Mouse (Mus musculus): ENCODE results near the gene Tnrc6c.
A peak's percentile ranks its signal among the peaks of the same experiment; 100 is the strongest.

The Tnrc6c gene

DNA sequence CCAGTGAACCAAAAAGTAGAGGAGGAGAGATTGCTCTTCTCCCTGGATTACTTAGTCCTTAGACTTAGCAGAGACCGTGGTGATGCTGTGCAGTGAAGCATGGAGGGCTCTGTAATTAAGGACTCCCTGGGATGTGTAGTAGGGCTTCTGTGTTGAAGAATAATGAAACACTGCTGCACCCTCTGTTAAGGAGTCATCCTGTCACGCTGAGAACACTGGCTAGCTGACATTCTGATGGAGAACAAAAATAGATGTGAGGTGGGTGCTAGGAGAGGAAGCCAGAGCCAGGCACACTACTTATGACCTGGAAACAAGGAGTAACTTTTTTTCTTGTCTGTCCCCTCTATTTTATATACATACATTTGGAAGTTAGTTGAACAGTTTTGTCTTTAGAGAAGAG, 22.6 kb downstream of the Tnrc6c start:
- DNase-seq (ENCODE audit: low spot score): no peak

DNA sequence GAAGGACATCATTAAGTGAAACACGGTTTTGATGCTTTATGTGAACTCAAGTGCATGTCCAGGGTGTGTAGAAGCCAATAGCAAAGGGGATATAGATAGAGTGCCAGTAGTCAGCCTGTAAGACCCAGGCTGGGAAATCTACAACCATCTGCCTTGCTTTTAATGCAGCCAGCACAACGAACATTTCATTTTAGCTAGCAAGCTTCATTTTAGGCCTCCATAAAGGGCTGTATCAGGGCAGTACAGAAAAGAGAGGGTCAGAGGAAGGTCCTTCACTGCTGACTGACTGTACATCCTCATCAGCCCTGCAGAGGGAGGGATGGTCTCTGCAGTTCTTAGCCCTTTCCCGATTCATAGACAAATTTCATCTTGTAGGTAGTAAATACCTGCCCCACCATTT, 23.0 kb downstream of the Tnrc6c start:
- no peak for DNase-seq (ENCODE audit: low spot score)

DNA sequence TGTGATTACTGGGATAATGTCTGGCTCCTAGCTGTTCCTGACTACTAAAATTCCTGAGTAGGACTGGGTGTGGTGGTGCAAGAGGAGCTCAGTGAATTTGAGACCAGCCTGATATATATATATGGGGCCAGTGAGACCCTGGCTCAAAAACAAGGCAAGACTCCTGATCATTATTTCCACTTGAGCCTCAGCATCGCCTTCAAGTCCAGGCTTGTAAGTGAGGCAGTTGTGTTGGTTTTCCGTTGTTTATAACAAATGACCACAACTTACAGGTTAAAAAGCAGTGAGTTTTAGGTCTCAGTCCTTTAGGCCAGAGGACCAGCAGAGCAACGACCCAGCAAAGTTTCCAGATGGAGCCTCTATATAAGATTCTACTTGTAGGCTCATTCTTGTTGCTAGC, 23.5 kb downstream of the Tnrc6c start:
- no peak for DNase-seq (ENCODE audit: low spot score)

DNA sequence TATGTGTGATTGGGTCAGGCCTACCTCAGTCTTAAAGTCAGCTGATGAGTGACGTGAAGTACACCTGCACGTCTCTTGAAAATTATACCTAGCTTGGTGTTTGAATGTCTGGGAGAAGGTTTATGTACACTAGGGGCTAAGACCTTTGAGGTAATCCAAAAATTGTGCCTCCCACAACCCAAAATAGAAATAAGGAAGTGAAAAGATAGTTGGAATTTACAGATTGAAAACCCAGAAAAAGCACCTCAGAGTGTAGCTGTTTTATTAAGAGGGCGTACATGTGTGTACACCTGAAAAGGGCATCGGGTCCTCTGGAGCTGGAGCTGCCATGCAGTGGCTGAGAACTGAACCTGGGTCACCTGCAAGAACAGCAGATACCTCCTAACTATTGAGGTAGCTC, 24.1 kb downstream of the Tnrc6c start:
- DNase-seq (ENCODE audit: low spot score): no peak

DNA sequence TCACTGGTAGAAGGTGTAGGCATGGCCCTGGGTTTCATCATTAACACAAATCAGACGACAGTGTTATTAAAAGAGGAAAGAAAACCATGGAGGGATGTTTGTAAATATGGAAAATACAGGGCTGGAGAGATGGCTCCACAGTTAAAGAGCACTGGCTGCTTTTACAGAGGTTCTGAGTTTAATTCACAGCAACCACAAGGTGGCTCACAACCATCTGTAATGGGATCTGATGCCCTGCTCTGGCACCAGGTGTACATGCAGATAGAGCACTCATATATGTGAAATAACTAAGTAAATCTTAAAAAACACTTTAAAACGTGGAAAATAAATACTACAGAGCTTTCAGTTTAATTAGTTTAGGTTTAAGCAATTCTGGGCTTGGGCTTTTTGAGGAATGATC, 24.7 kb downstream of the Tnrc6c start:
- DNase-seq (ENCODE audit: low spot score): no peak

DNA sequence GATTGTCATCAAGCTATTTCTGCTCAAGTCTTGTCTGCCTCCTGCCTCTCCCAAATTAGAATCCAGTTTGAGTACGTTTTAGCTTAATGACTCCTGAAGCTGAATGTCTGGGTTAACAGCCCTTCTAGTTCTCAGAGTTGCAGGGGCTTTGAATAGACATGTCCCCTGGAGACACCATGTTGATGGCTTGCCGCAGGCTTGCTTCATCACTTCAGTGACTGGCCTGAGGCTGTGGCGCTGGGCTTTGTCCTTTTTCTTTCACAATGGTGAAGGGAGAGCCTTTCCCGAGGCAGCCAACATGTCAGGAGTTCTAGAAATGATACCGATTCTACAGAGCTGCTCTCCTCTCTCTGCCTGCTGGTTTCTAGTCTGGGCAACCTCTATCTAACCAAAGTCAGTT, 30.6 kb downstream of the Tnrc6c start:
- peak; percentile 18 for DNase-seq (ENCODE audit: low spot score)

DNA sequence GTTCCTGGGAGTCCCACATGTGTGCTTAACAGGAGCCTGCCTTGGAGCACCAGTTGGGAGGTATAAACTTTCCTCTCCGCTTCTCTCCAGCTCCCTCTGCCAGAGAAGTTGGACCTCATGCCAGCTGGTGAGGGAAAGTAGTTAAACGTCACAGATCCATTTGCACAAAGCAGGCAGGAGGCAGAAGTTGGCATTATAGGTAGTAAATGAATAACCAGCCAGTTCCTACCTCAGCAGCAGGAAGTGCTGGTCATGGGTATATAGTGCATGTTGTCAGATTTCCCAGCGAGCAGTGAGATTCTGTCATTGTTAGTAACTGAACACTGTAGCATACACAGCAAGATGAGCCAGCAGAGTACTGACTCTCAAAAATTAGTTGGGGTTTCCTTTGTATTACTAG, 31.4 kb downstream of the Tnrc6c start:
- DNase-seq (ENCODE audit: low spot score): no peak

DNA sequence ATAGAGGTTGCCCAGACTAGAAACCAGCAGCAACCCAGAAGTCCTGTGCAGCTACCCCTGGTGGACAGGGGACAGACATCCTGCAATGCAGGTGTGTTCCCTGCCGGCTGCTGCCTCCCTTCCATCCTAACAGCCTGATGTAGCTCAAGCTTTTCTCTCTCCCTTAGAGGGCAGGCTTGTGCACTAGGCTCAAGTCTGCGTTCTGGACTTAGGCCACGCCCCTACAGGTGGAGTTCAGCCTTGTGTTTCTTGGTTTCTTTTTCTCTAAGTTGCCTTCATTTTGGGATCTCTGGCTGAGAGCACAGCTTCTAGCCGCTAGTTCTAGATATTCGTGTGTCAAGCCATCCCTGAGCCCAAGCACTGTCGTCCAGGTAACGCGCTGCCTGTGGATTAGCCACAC, 31.9 kb downstream of the Tnrc6c start:
- peak; percentile 29 for DNase-seq (ENCODE audit: low spot score)

DNA sequence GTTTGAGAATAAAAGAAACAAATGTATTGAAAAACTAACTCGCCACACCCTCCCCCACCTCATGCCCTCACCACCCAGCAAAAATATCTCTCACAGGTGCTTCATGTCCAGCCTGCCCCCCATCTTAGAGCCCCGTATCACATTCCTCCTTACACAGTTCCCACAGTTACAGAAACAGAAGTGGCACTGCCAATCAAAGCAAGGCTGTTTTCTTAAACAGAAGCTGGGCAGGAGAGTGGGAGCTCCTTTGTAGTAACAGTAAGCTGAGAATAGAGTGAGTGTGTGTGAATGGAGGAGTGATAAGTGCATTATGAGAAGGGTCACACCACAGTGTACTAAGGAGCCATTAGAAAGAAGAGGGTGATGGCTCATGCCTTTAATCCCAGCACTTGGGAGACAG, 34.5 kb downstream of the Tnrc6c start:
- DNase-seq (ENCODE audit: low spot score): no peak

DNA sequence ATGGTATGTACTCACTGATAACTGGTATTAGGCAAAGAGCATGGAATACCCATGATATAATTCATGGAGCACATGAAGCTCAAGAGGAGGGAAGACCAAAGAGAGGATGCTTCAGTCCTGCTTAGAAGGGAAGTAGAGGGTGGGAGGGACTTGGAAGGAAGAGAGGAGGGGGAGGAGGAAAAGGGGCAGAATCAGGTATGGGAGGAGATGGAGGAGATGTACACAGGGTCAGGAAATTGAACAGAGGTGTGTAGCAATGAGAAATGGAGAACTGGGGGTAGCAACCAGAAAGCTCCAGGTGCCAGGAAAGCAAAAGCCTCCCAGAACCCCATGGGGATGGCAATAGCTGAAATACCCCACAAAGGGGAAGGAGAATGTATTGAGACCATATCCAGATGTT, 37.2 kb downstream of the Tnrc6c start:
- no peak for DNase-seq (ENCODE audit: low spot score)

DNA sequence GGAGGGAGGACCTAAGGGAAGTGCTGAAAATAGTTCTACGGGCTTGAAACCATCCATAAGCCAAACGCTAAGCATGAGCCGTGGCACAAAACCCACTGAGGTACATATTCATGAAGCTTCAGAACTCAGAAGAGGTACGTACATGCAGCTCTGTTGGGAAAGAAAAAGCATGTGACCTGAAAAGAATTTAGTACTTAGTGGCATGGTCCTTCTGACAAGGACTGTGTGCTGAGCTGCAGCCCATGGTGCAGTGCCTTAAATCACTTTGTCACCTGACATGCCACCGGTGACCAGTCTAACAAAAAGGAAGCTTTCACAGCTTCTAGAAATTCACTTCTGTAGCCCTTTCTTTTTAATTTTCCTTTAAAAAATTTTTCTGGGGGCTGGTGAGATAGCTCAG, 40.0 kb downstream of the Tnrc6c start:
- DNase-seq (ENCODE audit: low spot score): no peak

DNA sequence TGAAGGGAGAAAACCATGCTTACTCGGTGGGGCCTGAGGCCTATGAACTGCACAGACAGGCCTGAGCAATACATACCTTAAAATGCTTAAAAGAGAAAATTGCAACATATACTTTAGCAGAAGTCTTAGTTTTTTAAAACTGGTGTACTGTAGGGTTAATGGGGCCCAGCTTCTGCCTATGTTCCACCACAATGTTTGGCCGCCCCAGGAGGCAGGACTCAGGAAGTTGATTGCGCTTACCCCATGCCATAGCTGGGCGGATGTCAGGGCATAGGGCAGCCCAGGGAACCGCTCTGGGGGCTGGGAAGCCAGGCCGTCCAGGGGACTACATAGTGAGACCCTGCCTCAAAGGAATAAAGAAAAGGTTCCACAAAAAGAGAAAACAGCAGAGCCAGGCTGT, 42.5 kb downstream of the Tnrc6c start:
- DNase-seq (ENCODE audit: low spot score): no peak

DNA sequence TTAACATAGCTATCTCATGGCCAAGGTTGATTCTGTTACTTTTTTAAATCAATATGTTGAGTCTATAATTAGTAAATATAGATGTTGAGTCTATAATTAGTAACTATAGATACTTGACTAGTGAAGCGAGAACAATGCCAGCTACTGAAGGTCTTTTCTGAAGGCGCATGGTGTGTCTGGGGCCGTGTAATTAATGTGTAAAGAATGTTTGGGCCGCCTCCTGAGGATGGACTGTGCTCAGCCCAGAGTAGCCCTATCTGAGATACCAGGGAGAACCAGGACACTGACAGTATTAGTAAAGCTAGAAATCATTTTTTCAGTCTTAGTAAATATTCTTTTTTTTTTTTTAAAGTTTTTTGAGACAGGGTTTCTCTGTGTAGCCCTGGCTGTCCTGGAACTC, 46.8 kb downstream of the Tnrc6c start:
- DNase-seq (ENCODE audit: low spot score): no peak

DNA sequence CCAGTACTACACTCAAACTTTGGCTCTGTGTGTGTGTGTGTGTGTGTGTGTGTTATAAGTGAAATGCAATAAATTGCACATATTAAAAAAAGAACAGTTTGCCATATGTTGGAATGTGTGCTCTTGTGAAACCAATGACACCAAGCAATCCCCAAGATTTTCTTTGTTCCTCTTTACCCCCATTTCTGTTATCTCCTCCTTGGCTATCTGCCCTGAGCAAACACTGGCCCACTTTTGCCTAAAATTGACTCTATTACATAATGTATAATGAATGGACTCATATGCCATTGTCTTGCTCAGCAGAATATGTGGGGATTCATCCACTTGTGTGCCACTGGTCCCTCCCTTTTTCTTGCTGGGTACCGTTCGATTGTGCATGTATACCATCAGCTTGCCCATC, 52.2 kb downstream of the Tnrc6c start:
- no peak for DNase-seq (ENCODE audit: low spot score)

DNA sequence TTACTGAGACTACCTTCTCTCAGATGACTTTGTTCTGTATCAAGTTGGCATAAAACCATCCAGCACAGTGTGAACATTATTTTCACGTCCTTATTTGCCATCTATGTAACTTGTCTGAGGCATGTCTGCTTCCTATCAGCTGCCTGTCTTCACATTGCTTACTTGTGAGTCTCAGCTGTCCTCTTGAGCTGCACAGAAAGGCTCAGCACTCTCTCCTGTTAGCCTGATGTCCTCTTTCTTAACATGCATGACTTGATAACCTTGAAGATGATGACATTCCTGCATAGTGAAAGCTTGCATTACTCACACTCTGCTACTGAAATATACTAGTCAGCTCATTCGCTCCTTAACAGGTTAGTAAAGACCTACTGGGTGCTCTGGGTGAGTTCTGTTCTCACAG, 53.1 kb downstream of the Tnrc6c start:
- no peak for DNase-seq (ENCODE audit: low spot score)

DNA sequence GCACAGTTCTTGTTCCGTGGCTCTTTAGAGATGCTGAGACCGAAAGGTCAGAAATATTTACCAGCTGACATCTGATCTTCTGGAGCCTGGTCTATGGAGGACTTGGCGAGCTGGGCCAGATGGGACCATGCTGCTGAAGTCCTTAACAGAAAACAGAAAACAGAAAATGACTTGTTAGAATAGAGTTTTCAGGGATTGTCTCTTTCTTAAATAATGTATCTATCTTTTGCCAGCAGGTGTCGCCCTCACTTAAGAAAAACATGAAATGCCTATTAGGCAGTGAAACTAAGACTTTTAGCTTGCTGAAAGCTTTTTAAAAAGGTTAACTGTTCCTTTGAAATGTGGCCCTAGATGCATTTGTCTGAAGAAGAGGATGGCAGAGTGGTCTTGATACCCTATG, 55.2 kb downstream of the Tnrc6c start:
- DNase-seq (ENCODE audit: low spot score): peak; percentile 79

DNA sequence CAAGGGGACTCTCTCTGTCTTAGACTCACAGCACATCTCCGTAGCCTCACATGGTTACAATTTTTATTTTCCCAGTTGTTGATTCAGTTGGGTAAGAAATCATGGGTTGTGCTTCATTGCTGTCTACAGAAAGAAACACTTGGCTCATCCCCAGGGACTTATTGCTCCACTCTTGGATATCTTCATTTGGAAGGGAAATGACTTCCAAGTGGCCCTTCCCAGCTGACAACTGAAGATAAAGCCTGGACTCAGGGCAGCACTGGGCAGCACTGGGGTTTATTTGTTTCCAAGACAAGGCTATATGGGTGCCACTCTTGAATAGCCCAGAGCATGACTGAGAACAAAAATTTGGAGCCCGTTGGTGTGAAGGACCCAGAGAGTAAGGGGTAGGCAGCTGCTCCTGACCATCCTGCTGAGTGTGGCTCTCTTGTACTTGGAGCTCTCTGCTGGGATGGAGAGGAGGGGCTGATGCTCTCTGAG, 56.8 kb downstream of the Tnrc6c start:
- no peak for DNase-seq (ENCODE audit: low spot score)

DNA sequence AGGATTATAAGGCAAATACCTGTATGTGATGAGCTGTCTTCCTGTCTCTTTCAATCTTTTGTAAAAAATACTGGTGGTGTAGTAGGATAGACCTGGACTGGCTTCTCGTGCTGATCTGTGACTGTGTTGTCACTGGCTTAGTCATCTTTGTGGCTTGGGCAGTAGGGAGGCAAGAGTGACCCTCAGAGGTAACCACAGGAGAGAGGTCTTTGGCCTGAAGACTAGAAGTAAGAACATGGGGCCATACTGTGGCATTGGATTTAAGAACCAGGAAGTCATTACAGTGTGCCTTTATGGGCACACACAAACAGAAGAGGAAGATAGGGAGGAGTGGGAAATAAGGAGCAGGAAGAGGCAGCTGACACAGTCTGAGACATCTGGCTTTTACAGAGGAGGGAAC, 58.0 kb downstream of the Tnrc6c start:
- DNase-seq (ENCODE audit: low spot score): no peak

DNA sequence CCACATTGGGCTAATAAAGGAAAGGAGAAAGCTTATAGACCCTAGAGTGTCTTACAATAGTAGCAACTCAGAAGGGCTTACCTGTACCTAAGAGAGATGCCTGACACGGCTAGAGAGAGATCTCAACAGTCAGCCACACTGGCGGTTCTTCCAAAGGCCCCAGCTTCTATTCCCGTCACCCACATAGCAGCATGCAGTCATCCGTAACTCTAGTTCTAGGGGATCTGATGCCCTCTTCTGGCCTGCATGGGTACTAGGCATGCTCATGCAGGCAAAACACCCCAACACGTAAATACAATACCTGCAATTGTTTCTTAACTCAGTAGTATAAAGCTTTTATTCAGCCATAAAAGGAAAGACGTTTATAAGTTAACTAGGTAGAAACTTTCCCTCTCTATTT, 59.3 kb downstream of the Tnrc6c start:
- DNase-seq (ENCODE audit: low spot score): no peak

DNA sequence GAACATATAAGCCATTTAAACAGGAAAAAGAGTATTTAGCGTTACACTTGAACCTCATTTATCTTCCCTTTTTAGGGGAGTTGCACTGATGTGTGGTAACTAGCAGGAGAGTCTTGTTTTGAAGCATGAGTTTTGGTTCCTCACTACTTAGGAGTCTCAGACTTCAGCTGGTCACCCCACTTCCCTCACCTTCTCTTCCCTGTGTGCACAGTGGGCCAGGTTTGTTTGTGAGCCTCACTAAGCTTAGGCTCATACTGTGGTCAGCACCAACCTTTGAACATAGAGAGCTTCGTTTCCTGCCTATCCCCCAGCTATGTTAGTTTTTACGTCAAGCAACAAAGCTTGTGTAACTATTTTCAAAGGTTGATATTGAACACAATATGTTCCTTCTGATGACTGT, 64.7 kb downstream of the Tnrc6c start:
- DNase-seq (ENCODE audit: low spot score): no peak

DNA sequence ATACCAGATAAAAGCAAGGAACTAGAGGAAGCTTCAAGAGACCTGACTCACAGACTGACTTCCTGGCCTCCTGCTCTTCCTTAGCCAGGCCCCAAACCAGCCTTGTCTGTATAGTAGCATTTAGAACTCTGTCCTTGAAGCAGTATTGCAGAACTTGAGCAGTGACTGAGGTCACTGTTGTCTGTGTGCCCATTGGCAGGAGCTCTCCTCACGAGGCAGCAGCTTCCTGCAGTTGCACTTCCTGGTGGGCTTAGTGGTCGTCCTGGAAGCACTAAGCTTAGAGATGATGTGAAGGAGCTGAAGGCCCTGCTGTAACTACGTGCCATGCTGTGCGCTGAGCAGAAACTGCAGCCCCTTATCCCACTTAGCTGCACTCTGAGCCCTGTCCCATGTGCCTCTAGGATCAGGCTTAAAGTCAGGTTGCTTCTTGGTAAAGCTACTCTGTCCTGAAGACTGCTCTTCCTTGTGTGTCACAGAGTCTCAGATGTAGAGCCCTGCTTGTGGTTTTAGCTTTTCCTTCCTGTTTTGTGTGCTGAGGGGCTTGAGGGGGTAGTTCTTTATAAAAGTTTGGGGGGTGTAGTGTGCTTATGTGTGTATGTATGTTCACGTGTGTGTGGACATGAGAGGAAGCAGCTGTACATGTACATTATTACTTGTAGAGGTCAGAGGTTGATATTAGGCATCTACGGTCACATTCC, 70.7 kb downstream of the Tnrc6c start:
- DNase-seq (ENCODE audit: low spot score): no peak

DNA sequence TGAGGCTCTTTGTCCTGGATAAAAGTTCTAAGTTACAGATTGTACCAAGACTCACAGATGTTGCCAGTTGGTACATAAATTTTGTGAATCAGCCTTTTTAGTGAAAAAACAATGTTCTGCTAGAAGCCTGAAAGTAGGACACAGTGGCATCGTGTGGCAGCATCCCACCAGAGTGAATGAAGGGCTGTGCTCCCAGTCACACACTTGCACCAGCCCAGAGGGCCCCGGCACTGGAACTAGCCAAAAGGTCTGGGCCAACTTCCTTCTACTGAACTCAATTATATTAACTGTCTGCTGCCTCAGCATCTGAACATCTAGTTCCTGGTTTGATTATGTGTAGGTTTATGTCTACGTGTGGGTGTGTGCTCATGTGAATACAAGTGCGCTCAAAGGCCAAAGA, 72.9 kb downstream of the Tnrc6c start:
- DNase-seq (ENCODE audit: low spot score): no peak

DNA sequence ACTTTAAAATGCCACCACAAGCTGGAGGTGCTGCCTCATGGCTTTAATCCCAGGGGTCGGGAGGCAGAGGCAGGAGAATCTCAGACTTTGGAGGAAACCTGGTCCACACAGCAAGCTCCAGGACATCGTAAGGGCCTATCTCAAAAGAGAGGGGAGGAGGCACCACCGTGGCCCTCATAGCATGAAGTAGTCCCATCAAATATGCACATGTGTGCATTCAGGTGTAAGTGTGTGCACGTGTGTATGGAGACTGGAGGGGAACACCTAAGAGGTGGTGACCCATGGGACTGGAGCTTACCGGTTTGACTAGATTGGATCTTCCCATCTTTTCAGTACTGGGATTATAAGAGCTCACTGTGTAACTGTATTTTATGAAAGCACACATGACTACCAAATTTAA, 74.2 kb downstream of the Tnrc6c start:
- DNase-seq (ENCODE audit: low spot score): no peak

DNA sequence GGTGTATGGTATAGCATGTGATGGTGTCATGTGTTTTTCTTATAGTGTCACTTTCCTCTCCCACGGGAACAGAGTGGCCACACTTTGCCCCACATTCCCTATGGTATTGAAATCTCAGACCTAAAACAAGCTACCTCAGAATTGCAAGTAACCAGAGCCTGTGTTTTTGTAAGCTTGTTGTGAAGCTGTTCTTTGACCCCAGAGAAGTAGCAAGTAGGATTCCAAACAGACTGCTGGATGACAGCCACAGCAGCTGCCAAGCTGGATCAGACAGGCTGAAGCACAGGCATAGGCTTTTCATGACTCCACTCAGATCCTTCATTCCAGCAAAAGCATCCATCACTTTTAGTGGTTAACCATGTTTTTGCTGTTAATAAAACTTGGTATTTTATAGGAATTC, 74.8 kb downstream of the Tnrc6c start:
- no peak for DNase-seq (ENCODE audit: low spot score)

DNA sequence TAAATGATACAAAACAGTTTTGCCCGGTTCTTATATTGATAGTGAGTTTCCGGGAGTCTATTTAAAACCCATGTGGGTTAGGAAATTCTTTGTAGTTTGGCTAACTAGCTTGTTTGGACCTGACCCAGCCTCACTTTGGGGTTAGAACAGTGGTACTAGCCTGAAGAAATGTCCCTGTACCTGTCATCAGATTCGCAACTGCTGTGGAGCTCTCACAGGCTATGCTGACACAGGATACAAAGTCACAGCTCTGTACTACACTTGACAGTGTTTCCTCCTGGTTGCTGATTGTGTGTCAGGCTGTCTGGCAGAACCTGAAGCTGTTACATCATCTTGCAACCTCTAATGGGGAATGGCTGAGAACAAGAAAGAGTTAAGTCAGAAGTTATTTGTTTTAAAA, 75.3 kb downstream of the Tnrc6c start:
- DNase-seq (ENCODE audit: low spot score): no peak

Measured in embryo, embryonic 10 days (tissue).